Comparison of ENCODE assay signal across 29 mouse cellular contexts in the genomic region with DNA sequence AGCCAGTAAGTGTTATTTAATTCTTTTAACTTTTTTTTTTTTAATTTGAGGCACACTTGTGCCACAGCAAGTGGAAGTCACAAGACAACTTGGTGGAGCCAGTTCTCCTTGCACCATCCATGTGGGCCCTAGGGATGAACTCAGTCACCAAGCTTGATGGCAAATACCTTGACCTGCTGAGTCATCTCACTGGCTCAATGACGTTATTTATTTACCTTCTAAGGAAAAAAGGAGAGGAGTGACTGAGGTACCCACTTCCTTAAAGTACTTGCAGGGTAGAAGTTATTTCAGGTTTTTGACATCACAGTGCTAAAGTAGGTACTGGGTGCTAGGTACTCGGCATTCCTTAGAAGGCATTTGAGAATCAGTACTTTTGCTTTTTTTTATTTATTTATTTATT. TPM values are rescaled to one million over a fixed set of nuclear protein-coding genes. Genes with fewer than 3 reads are reported as not detected.
DNase-seq lines count a peak whose midpoint lies in the region; ATAC-seq and TF ChIP-seq lines count a peak whose summit lies in the region.
"Had no signal": no experiment of that assay in that cellular context is flagged by ENCODE, and none has a peak within 500 bp of the region (broad histone marks: within the 10 kb centered on the region; RNA-seq: fewer than 3 reads in every experiment).

No protein-coding gene starts in this region.

- no peak for TF ChIP-seq CTCF in lung, postnatal 0 days (IDR thresholded peaks at IDR 0.05)
- TF ChIP-seq CTCF in CH12.LX (conservative IDR thresholded peaks at IDR 0.05 in 1 of 2, IDR thresholded peaks at IDR 0.05 in 1 of 2; ENCODE audit: low read depth in 2 of 2, low read length in 2 of 2): no peak

- H3K27me3 ChIP-seq in heart, embryonic 11.5 days (ENCODE audit: control insufficient read depth, insufficient read depth, low read length): no peaks in the 10 kb centered on the region
- H3K27me3 ChIP-seq in lung, postnatal 0 days (replicated peaks; ENCODE audit: insufficient read depth, low read length): no peaks in the 10 kb centered on the region
- H3K27me3 ChIP-seq in CH12.LX (replicated peaks): no peaks in the 10 kb centered on the region
- no peaks in the 10 kb centered on the region for H3K27me3 ChIP-seq in stomach, embryonic 15.5 days (replicated peaks)
- H3K27me3 ChIP-seq: embryonic facial prominence, embryonic 12.5 days; heart, embryonic 15.5 days; limb, embryonic 15.5 days; lung, embryonic 15.5 days; megakaryocyte, embryonic 14.5 days; midbrain, embryonic 12.5 days; neural tube, embryonic 13.5 days had no signal

- H3K36me3 ChIP-seq in heart, embryonic 11.5 days (ENCODE audit: control insufficient read depth, insufficient read depth, low read length): no peaks in the 10 kb centered on the region
- H3K36me3 ChIP-seq in lung, postnatal 0 days (ENCODE audit: insufficient read depth, low read length): no peaks in the 10 kb centered on the region
- H3K36me3 ChIP-seq in CH12.LX (replicated peaks in 1 of 2; ENCODE audit: control insufficient read depth in 1 of 2, insufficient read depth in 1 of 2, low read length in 1 of 2): no peaks in the 10 kb centered on the region
- H3K36me3 ChIP-seq in stomach, embryonic 15.5 days: no peaks in the 10 kb centered on the region
- H3K36me3 ChIP-seq: embryonic facial prominence, embryonic 12.5 days; forebrain, embryonic 10.5 days; heart, embryonic 15.5 days; limb, embryonic 10.5 days; limb, embryonic 15.5 days; lung, embryonic 15.5 days; midbrain, embryonic 12.5 days; neural tube, embryonic 13.5 days had no signal

- no peaks in the 10 kb centered on the region for H3K79me2 ChIP-seq in CH12.LX (replicated peaks; ENCODE audit: control insufficient read depth, extremely low read depth, insufficient read depth, poor library complexity, severe bottlenecking)

- H3K27ac ChIP-seq in heart, embryonic 11.5 days (ENCODE audit: low read depth, low read length): no peak overlapping the region
- H3K27ac ChIP-seq in lung, postnatal 0 days (ENCODE audit: low read length): no peak overlapping the region
- no peak overlapping the region for H3K27ac ChIP-seq in CH12.LX (ENCODE audit: insufficient read depth, low read depth)
- no peak overlapping the region for H3K27ac ChIP-seq in stomach, embryonic 15.5 days
- H3K27ac ChIP-seq: embryonic facial prominence, embryonic 12.5 days; forebrain, embryonic 10.5 days; limb, embryonic 10.5 days; limb, embryonic 15.5 days; lung, embryonic 15.5 days; midbrain, embryonic 12.5 days; neural tube, embryonic 13.5 days had no signal

- in situ Hi-C loops in CH12.LX (cut with MboI; ENCODE audit: low pct_ligation_motif_present, low pct_unique_long_range_greater_than_20kb, low sequenced_read_pairs): loop anchor here (5.0 to 25.0 kb wide), 2 partner anchors 92 to 322 kb away; no protein-coding TSS in a partner anchor

- ATAC-seq in heart, embryonic 11.5 days (replicated peaks; ENCODE audit: insufficient number of reproducible peaks, low FRiP score, low TSS enrichment): no peak
- ATAC-seq in lung, postnatal 0 days: no peak
- peak; percentile 27; the same call in 1 of the 2 replicates for ATAC-seq in stomach, embryonic 15.5 days (ENCODE audit: insufficient read depth, low FRiP score, low read depth)
- no peak for ATAC-seq in frontal cortex, adult (ENCODE audit: low TSS enrichment)
- ATAC-seq: forebrain, embryonic 16.5 days; hindbrain, embryonic 16.5 days had no signal

- WGBS in heart, embryonic 11.5 days (ENCODE audit: insufficient replicate concordance): 69% methylated on average over 2 of the region's 2 CpGs
- WGBS in lung, postnatal 0 days: 55% methylated on average over 2 of the region's 2 CpGs
- 69% methylated on average over 2 of the region's 2 CpGs for WGBS in stomach, embryonic 15.5 days

- TF ChIP-seq EP300 in lung, postnatal 0 days (IDR thresholded peaks at IDR 0.05): no peak
- peak; percentile 63 for TF ChIP-seq EP300 in CH12.LX (IDR thresholded peaks at IDR 0.05; ENCODE audit: low read length)

- no peak for TF ChIP-seq RAD21 in CH12.LX (IDR thresholded peaks at IDR 0.05; ENCODE audit: low read depth, low read length)

- H3K9ac ChIP-seq in heart, embryonic 11.5 days (ENCODE audit: low read depth, low read length): no peak overlapping the region
- H3K9ac ChIP-seq in lung, postnatal 0 days (replicated peaks; ENCODE audit: low read depth): no peak overlapping the region
- H3K9ac ChIP-seq in CH12.LX (ENCODE audit: insufficient read depth, low read depth): no peak overlapping the region
- no peak overlapping the region for H3K9ac ChIP-seq in stomach, embryonic 15.5 days
- H3K9ac ChIP-seq: embryonic facial prominence, embryonic 12.5 days; heart, embryonic 15.5 days; limb, embryonic 15.5 days; lung, embryonic 15.5 days; midbrain, embryonic 12.5 days; neural tube, embryonic 13.5 days had no signal

- H3K4me3 ChIP-seq in heart, embryonic 11.5 days (ENCODE audit: low read depth, low read length): no peak overlapping the region
- no peak overlapping the region for H3K4me3 ChIP-seq in lung, postnatal 0 days (ENCODE audit: low read depth, low read length)
- H3K4me3 ChIP-seq in CH12.LX (replicated peaks in 1 of 3; ENCODE audit: low read depth in 2 of 3, low read length in 2 of 3, poor library complexity in 1 of 3): no peak overlapping the region
- H3K4me3 ChIP-seq in stomach, embryonic 15.5 days (replicated peaks): no peak overlapping the region
- H3K4me3 ChIP-seq: embryonic facial prominence, embryonic 12.5 days; forebrain, embryonic 10.5 days; heart, embryonic 15.5 days; limb, embryonic 10.5 days; limb, embryonic 15.5 days; lung, embryonic 15.5 days; megakaryocyte, embryonic 14.5 days; midbrain, embryonic 12.5 days; myocyte; neural tube, embryonic 13.5 days had no signal

- dilution Hi-C loops in CH12.LX (cut with MboI; ENCODE audit: extremely low pct_ligation_motif_present, extremely low pct_unique_long_range_greater_than_20kb, low sequenced_read_pairs): no loop called here

- H3K4me2 ChIP-seq in heart, embryonic 11.5 days: no peak overlapping the region
- no peak overlapping the region for H3K4me2 ChIP-seq in lung, postnatal 0 days (replicated peaks; ENCODE audit: low read depth, low read length)
- no peak overlapping the region for H3K4me2 ChIP-seq in CH12.LX (ENCODE audit: insufficient read depth, low read depth, poor library complexity, severe bottlenecking)
- H3K4me2 ChIP-seq in stomach, embryonic 15.5 days: no peak overlapping the region
- H3K4me2 ChIP-seq: embryonic facial prominence, embryonic 12.5 days; heart, embryonic 15.5 days; limb, embryonic 15.5 days; lung, embryonic 15.5 days; midbrain, embryonic 12.5 days; neural tube, embryonic 13.5 days had no signal

- peaks cover 12% of the 10 kb centered on the region; the same call in 1 of the 2 replicates for H3K4me1 ChIP-seq in heart, embryonic 11.5 days (ENCODE audit: control insufficient read depth, insufficient read depth, low read length)
- H3K4me1 ChIP-seq in lung, postnatal 0 days (ENCODE audit: insufficient read depth, low read depth, low read length): no peaks in the 10 kb centered on the region
- H3K4me1 ChIP-seq in CH12.LX (ENCODE audit: control insufficient read depth in 1 of 2, insufficient read depth in 2 of 2): peaks cover 2 to 26% of the 10 kb centered on the region in 2 experiments; a peak in 3 of 4 replicates
- no peaks in the 10 kb centered on the region for H3K4me1 ChIP-seq in stomach, embryonic 15.5 days
- H3K4me1 ChIP-seq: embryonic facial prominence, embryonic 12.5 days; forebrain, embryonic 10.5 days; limb, embryonic 10.5 days; limb, embryonic 15.5 days; lung, embryonic 15.5 days; neural tube, embryonic 13.5 days had no signal

- no peak for TF ChIP-seq POLR2A in CH12.LX (IDR thresholded peaks at IDR 0.05; ENCODE audit: low read depth, low read length)

- H3K9me3 ChIP-seq in heart, embryonic 11.5 days (replicated peaks; ENCODE audit: control insufficient read depth, low read length): no peaks in the 10 kb centered on the region; the same call in 1 of the 2 replicates
- H3K9me3 ChIP-seq in lung, postnatal 0 days (ENCODE audit: low read length): no peaks in the 10 kb centered on the region
- peaks cover 5% of the 10 kb centered on the region for H3K9me3 ChIP-seq in CH12.LX (replicated peaks; ENCODE audit: low read length)
- H3K9me3 ChIP-seq in stomach, embryonic 15.5 days: no peaks in the 10 kb centered on the region
- H3K9me3 ChIP-seq: embryonic facial prominence, embryonic 12.5 days; heart, embryonic 15.5 days; limb, embryonic 10.5 days; limb, embryonic 15.5 days; neural tube, embryonic 13.5 days had no signal

- peak; percentile 40 for DNase-seq in heart, adult 11 months
- peak; percentile 36 for DNase-seq in lung, postnatal 0 days (ENCODE audit: low spot score)
- no peak for DNase-seq in lung, postnatal 25 days (ENCODE audit: low spot score)
- DNase-seq in CH12.LX (ENCODE audit: extremely low read depth): peak; percentile 49
- no peak for DNase-seq in natural killer cell, adult 2 months (ENCODE audit: low spot score in 2 of 2)
- DNase-seq: adrenal gland, adult 8-10 months; B cell, adult 2 months; cerebellum, adult 11 months; cerebellum, adult 9-10 months; cerebellum, postnatal 36 days; gastrocnemius, postnatal 10 days; kidney, adult 9 months; kidney, postnatal 10 days; lung, postnatal 4 days had no signal

TF ChIP-seq in CH12.LX, 34 proteins besides CTCF, POLR2A, EP300 and RAD21 (continues in another document):
- no peak for TF ChIP-seq NRF1 (IDR thresholded peaks at IDR 0.05; ENCODE audit: low read depth, low read length)

RNA-seq across cellular contexts. Expression of a gene that starts 22.8 kb away (rescaled TPM):
- 39.9 and 48.3 TPM in 2 replicates for polyA plus RNA-seq in heart, embryonic 11.5 days (2014; fragmentation: Nextera tagmentation; extraction: Ambion mirVana)
- polyA plus RNA-seq in lung, postnatal 0 days (2015; fragmentation: Nextera tagmentation; extraction: Ambion mirVana): 20.0 and 21.7 TPM in 2 replicates
- total RNA-seq in CH12.LX (2012; rRNA removed) (19.9 and 23.9 TPM in 2 replicates), CH12.LX (2014; rRNA removed) (11.4 and 11.8 TPM in 2 replicates)
- polyA plus RNA-seq in CH12.LX (2012; ENCODE audit: insufficient read length, low read depth): 12.8 and 13.4 TPM in 2 replicates
- 31.7 and 36.1 TPM in 2 replicates for polyA plus RNA-seq in stomach, embryonic 15.5 days (2015; fragmentation: Nextera tagmentation; extraction: Ambion mirVana)

RNA-seq across cellular contexts. Expression of a gene that starts 23.1 kb away (rescaled TPM):
- 129 and 133 TPM in 2 replicates for polyA plus RNA-seq in heart, embryonic 11.5 days (2014; fragmentation: Nextera tagmentation; extraction: Ambion mirVana)
- polyA plus RNA-seq in lung, postnatal 0 days (2015; fragmentation: Nextera tagmentation; extraction: Ambion mirVana): 112 and 117 TPM in 2 replicates
- total RNA-seq in CH12.LX (2012; rRNA removed) (42.4 and 45.8 TPM in 2 replicates), CH12.LX (2014; rRNA removed) (124 and 143 TPM in 2 replicates)
- polyA plus RNA-seq in CH12.LX (2012; ENCODE audit: insufficient read length, low read depth): 52.2 and 56.0 TPM in 2 replicates
- 133 and 140 TPM in 2 replicates for polyA plus RNA-seq in stomach, embryonic 15.5 days (2015; fragmentation: Nextera tagmentation; extraction: Ambion mirVana)

RNA-seq across cellular contexts. Expression of a gene that starts 59.4 kb away (rescaled TPM):
- 42.4 and 46.7 TPM in 2 replicates for polyA plus RNA-seq in heart, embryonic 11.5 days (2014; fragmentation: Nextera tagmentation; extraction: Ambion mirVana)
- polyA plus RNA-seq in lung, postnatal 0 days (2015; fragmentation: Nextera tagmentation; extraction: Ambion mirVana): 13.2 and 14.2 TPM in 2 replicates
- total RNA-seq in CH12.LX (2012; rRNA removed) (4.0 and 4.7 TPM in 2 replicates), CH12.LX (2014; rRNA removed) (3.4 and 3.8 TPM in 2 replicates)
- 5.2 and 5.8 TPM in 2 replicates for polyA plus RNA-seq in CH12.LX (2012; ENCODE audit: insufficient read length, low read depth)
- 20.6 and 21.3 TPM in 2 replicates for polyA plus RNA-seq in stomach, embryonic 15.5 days (2015; fragmentation: Nextera tagmentation; extraction: Ambion mirVana)

Comparison
In these comparisons a context has a peak if more than half of its experiments do, and no peak if none do; other contexts are left out.
1. DNase-seq: peak in heart, adult 11 months (single experiment), lung, postnatal 0 days (single experiment) and CH12.LX (single experiment); none in lung, postnatal 25 days (single experiment) and natural killer cell, adult 2 months (0 of 2).